Comparison of ENCODE assay signal across 8 mouse cellular contexts in genomic region chr11:76253145-76253917, GRCm38 (mm10). TPM values are rescaled to one million over a fixed set of nuclear protein-coding genes. Genes with fewer than 3 reads are reported as not detected.
DNase-seq lines count a peak whose midpoint lies in the region; ATAC-seq lines count a peak whose summit lies in the region.

No protein-coding gene starts in this region.

- H3K9ac ChIP-seq in hindbrain, embryonic 13.5 days: no peak overlapping the region

- peaks cover 40% of the 10 kb centered on the region for H3K36me3 ChIP-seq in hindbrain, embryonic 13.5 days

- H3K4me1 ChIP-seq in hindbrain, embryonic 13.5 days (replicated peaks): peaks cover 25% of the 10 kb centered on the region

- WGBS in hindbrain, embryonic 13.5 days: 43% methylated on average over 5 of the region's 5 CpGs

- no peak overlapping the region for H3K4me3 ChIP-seq in hindbrain, embryonic 13.5 days

- no peak overlapping the region for H3K4me2 ChIP-seq in hindbrain, embryonic 13.5 days

- H3K9me3 ChIP-seq in hindbrain, embryonic 13.5 days: no peaks in the 10 kb centered on the region

- 0 out of 2 replicates have a peak overlapping the region, but pooled peaks have one; percentile 23 for H3K27ac ChIP-seq in hindbrain, embryonic 13.5 days

- ATAC-seq in frontal cortex, adult (ENCODE audit: low TSS enrichment): peak; percentile 91
- peak; percentile 80 for ATAC-seq in hindbrain, embryonic 13.5 days (ENCODE audit: low FRiP score)

- DNase-seq in MEL-GATA-1-ER (ENCODE audit: extremely low read depth, low read depth): peak; percentile 20
- peak; percentile 93 for DNase-seq in cerebellum, adult 9-10 months
- DNase-seq in layer of hippocampus, postnatal 10 days (ENCODE audit: low spot score in 2 of 2): peak; percentile 94 to 95
- DNase-seq in lung, postnatal 25 days (ENCODE audit: low spot score): peak; percentile 86
- peak; percentile 83 for DNase-seq in retina, embryonic 14.5 days (ENCODE audit: low spot score)
- DNase-seq in thymus, postnatal 36 days: peak; percentile 76 to 80

- no peaks in the 10 kb centered on the region for H3K27me3 ChIP-seq in hindbrain, embryonic 13.5 days

RNA-seq across cellular contexts. Expression of gene Glod4, which starts 9.8 kb away (rescaled TPM):
- polyA plus RNA-seq in hindbrain, embryonic 13.5 days (2015; fragmentation: Nextera tagmentation; extraction: Ambion mirVana): 121 and 124 TPM in 2 replicates
- 10 to 100 TPM; 48.6 to 66.6 TPM for total RNA-seq in layer of hippocampus, postnatal 10 days (2021)

RNA-seq across cellular contexts. Expression of gene Mrm3, which starts 9.8 kb away (rescaled TPM):
- polyA plus RNA-seq in hindbrain, embryonic 13.5 days (2015; fragmentation: Nextera tagmentation; extraction: Ambion mirVana): 20.0 and 20.4 TPM in 2 replicates
- 10 to 100 TPM; 17.6 to 18.2 TPM for total RNA-seq in layer of hippocampus, postnatal 10 days (2021)

RNA-seq across cellular contexts. Expression of gene Gemin4, which starts 35.9 kb away (rescaled TPM):
- polyA plus RNA-seq in hindbrain, embryonic 13.5 days (2015; fragmentation: Nextera tagmentation; extraction: Ambion mirVana): 12.6 and 15.6 TPM in 2 replicates
- 10 to 100 TPM; 11.5 to 11.6 TPM for total RNA-seq in layer of hippocampus, postnatal 10 days (2021)

RNA-seq across cellular contexts. Expression of gene Dbil5, which starts 35.9 kb away (rescaled TPM):
- 0.62 and 1.4 TPM in 2 replicates for polyA plus RNA-seq in hindbrain, embryonic 13.5 days (2015; fragmentation: Nextera tagmentation; extraction: Ambion mirVana)
- 1 to 10 TPM in 1 of 2 experiments, under 1 TPM in 1; 0.69 to 1.3 TPM for total RNA-seq in layer of hippocampus, postnatal 10 days (2021)

Comparison
In these comparisons a context has a peak if more than half of its experiments do, and no peak if none do; other contexts are left out.
1. DNase-seq: peak in every context shown above with its lines; median percentile 94 in layer of hippocampus, postnatal 10 days; 93 in cerebellum, adult 9-10 months; 86 in lung, postnatal 25 days; 83 in retina, embryonic 14.5 days; 78 in thymus, postnatal 36 days; 20 in MEL-GATA-1-ER.